Mouse (Mus musculus) thymus, adult 2 months (tissue): ENCODE measurements around the gene Actr1b. TPM values are rescaled to one million over a fixed set of nuclear protein-coding genes. Genes with fewer than 3 reads are reported as not detected.

ENCODE experiments used
- DNase-seq: peaks from one replicate; pipeline ENCODE4 v3.0.0; 2021
- H3K27ac ChIP-seq: fragments of 200-500 bp; 2 replicates; pipeline ENCODE4 v1.5.1; 2012; ENCODE audit warnings: low read length, control low read depth; ENCODE audit not compliant: control insufficient read depth, insufficient read depth
- H3K27me3 ChIP-seq: fragments of 200-500 bp; 2 replicates; pipeline ENCODE4 v1.6.1; 2012; ENCODE audit warnings: mild to moderate bottlenecking, low read length, moderate library complexity, mixed read lengths; ENCODE audit not compliant: control insufficient read depth, insufficient read depth
- H3K36me3 ChIP-seq: fragments of 200-500 bp; 2 replicates; pipeline ENCODE4 v1.6.1; 2012; ENCODE audit warnings: mild to moderate bottlenecking, low read length, moderate library complexity; ENCODE audit not compliant: control insufficient read depth, insufficient read depth
- H3K4me1 ChIP-seq: fragments of 200-500 bp; replicated peaks from 2 replicates; pipeline ENCODE4 v1.6.1; 2012; ENCODE audit warnings: low read length; ENCODE audit not compliant: control insufficient read depth, insufficient read depth
- H3K4me3 ChIP-seq: fragments of 200-500 bp; 2 replicates; pipeline ENCODE4 v1.5.1; 2012; ENCODE audit warnings: mild to moderate bottlenecking, low read length, control low read depth, moderate library complexity; ENCODE audit not compliant: control insufficient read depth, insufficient read depth
- CTCF ChIP-seq: fragments of 200-500 bp; IDR thresholded peaks from 2 replicates; pipeline ENCODE4 v1.5.1; 2012; ENCODE audit warnings: mild to moderate bottlenecking, control low read depth, low read length, moderate library complexity, borderline replicate concordance; ENCODE audit not compliant: control insufficient read depth, poor library complexity, insufficient read depth; ENCODE audit errors: extremely low read depth
- POLR2A ChIP-seq: fragments of 200-500 bp; IDR thresholded peaks from 2 replicates; pipeline ENCODE4 v1.6.1; 2012; ENCODE audit warnings: mild to moderate bottlenecking, low read length, control low read depth, moderate library complexity; ENCODE audit not compliant: control insufficient read depth, poor library complexity, insufficient read depth; ENCODE audit errors: extremely low read depth
- WGBS: fragments of 180-500 bp; shearing (Covaris S2); methylation state at CpG from one replicate; pipeline ENCODE4 v1.1.7; 2018; 5-methylcytosine and 5-hydroxymethylcytosine counted together
- polyA plus RNA-seq: library from polyadenylated mRNA; depleted of rRNA; stranded (reverse); fragments of >200 nt; gene quantifications from 2 replicates; pipeline ENCODE4 v1.2.3, GENCODE M21; 2012

The Actr1b gene
- polyA plus RNA-seq, 1 experiment: 213 TPM

DNA sequence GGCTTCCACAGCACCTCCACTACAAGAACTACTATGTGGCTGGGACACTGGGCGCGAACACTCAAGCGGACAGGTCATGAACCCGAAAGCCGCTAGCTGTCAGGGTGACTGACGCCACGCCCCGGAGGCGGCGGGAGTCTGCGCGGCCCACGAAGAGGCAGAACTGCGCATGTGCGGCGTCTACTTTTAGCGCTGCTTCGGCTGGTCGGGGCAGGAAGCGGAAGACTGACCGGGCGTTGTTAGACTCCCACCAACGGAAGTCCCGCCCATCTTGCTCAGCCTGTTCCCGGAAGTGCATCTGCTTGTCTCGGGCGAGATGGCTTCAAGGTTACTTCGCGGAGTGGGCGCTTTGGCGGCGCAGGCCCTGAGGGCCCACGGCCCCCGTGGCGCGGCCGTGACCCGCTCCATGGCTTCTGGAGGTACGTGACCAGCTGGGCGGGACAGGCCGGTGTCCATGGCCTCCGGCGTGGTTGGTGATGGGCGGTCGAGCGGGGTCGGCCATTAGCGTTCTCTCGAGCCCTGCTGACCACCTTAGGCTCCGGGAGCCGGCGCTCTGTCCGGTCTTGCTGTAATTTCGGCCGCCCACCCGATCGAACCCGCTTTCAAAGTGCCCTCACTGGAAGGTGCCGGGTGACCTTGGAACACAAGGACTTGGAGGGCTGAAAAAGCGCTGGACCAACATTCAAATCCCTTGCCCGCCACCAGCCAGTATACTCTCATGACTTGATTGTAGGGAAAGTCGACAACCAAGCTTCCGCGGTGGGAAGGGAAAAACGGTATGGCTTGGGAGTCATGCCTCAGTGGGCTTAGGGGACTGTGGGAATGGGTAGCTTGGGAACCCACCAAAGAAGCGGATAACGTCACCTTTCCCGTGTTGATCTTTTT is 22.7 kb downstream of the Actr1b start, which contains the start of gene Cox5b:
Cox5b (plus strand) TSS at position 179 of the 885 bp plus-strand sequence.
- no peak within 1 kb of the TSS; the same call in 1 of the 2 replicates for H3K27ac ChIP-seq
- H3K36me3 ChIP-seq: peaks cover 11% of the 10 kb centered on the region; the same call in 1 of the 2 replicates
- peak within 1 kb of the TSS; percentile 80 for H3K4me3 ChIP-seq
- peak; percentile 95 for DNase-seq
- TF ChIP-seq CTCF: 0 out of 2 replicates have a peak, but pooled peaks have one; percentile 25
- peak; percentile 56; the same call in 1 of the 2 replicates for TF ChIP-seq POLR2A
- peaks cover 9% of the 10 kb centered on the region for H3K4me1 ChIP-seq
- no peaks in the 10 kb centered on the region for H3K27me3 ChIP-seq
- under 1% methylated on average over 68 of the region's 68 CpGs for WGBS

DNA sequence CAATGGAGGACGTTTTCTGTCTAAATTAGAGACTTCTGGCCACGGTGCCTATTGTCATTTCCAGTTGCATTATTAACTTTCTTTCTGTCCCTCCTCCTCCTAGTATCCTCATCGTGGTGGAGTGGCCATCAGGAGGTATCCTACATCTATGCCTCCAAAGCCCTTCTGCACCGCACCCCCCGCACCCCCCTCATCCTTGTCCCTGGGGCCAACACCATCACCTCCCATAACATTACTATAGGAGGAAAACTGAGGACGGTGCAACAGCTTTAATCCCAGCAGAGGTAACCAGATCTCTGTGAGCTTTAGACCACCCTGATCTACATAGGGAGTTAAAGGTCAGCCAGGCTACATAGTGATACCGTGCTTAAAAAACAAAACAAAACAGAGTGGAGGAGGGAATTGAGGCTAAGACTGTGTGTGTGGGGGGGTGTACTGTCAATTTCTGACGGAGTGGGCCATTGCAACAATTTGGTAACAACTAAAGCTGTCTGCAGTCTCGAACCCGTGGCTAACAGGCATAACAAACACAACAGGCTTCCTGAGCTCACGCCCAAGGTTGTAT is 23.5 kb downstream of the Actr1b start:
- Histone ChIP-seq H3K27ac (no peak overlapping the region), H3K36me3 (peaks cover 11% of the 10 kb centered on the region; the same call in 1 of the 2 replicates), H3K27me3 (no peaks in the 10 kb centered on the region), H3K4me3 (peak overlapping the region; percentile 80), H3K4me1 (peaks cover 9% of the 10 kb centered on the region)
- TF ChIP-seq POLR2A (no peak), CTCF (no peak)
- no peak for DNase-seq
- 62% methylated on average over 11 of the region's 11 CpGs for WGBS

DNA sequence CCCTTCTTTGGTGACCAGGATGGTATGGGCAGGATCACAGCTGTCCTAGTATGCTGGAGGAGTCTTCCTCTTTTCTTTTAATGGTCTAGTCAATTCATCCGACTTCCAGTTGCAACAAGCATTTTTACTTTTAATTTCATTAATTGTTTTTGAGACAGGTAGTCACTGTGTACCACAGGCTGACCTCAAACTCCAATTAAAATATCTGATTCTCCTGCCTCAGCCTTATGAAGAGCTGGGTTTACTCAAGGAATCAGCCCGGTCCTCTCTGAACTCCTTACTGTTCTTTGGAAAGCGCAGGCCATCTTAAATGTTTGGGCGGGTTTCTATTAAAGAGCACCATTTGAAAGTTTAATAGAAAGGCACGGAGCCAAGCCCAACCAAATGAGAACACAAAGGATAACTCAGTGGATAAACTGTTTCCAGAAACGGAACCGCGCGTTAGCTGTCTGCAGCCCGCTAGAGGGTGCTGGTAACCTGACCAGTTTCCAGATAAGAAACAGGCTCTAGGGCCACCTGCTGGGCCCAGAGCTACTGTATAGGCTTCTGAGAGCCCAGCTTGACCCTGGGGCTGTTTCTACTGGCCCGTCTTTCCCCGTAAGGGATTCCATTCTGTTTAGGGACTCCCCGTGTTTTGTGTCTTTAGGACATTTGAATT is 30.3 kb downstream of the Actr1b start:
- TF ChIP-seq CTCF (peak; percentile 91), POLR2A (no peak)
- peak; percentile 76 for DNase-seq

DNA sequence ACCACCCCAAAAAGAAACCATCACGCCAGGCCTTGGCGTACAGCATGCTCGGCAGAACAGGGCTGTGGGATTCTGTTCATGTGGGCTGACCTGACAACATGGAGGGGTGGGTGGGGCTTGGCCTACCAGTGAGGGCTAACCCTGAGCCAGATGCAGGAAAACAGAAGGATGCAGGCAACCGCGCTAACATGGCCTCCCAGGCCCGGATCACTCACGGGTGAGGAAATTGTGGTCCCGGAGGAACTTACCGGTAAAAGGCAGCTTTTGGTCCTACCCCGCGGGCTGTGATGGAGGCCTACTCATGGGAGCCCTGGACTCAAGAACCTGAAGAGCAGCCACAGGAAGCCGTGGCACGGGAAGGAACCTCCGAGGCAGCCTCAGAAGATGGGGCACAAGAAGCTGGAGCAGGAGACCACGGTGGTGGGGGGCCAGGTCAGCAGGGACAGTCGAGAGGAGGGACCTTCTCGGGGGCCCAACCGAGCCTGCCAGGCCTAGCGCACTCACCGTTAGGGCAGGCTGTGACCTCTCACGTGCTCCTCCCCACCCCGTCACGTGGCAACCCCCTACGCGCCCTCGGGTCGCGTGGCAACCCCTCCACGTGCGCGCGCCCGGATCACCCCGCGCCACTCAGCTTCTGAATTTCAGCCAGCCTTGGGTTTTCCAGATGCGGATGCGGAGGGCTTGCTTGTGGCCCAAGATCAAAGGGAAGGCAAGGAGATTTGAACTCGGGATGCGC is 31.4 kb downstream of the Actr1b start, which contains the start of gene Fam178b:
Fam178b (minus strand) TSS at position 564 of the 736 bp plus-strand sequence.
- no peak for DNase-seq
- Histone ChIP-seq H3K4me3 (no peak within 1 kb of the TSS), H3K27ac (no peak within 1 kb of the TSS), H3K36me3 (no peaks in the 10 kb centered on the region), H3K27me3 (no peaks in the 10 kb centered on the region), H3K4me1 (no peaks in the 10 kb centered on the region)
- 96% methylated on average over 39 of the region's 39 CpGs for WGBS
- TF ChIP-seq POLR2A (no peak), CTCF (no peak)

More for the DNA sequence above, 30.3 kb downstream of the Actr1b start:
- H3K4me1 ChIP-seq: no peaks in the 10 kb centered on the region
- 11% methylated on average over 13 of the region's 13 CpGs for WGBS
- no peaks in the 10 kb centered on the region for H3K27me3 ChIP-seq
- H3K27ac ChIP-seq: no peak overlapping the region
- H3K4me3 ChIP-seq: no peak overlapping the region
- no peaks in the 10 kb centered on the region for H3K36me3 ChIP-seq

DNA sequence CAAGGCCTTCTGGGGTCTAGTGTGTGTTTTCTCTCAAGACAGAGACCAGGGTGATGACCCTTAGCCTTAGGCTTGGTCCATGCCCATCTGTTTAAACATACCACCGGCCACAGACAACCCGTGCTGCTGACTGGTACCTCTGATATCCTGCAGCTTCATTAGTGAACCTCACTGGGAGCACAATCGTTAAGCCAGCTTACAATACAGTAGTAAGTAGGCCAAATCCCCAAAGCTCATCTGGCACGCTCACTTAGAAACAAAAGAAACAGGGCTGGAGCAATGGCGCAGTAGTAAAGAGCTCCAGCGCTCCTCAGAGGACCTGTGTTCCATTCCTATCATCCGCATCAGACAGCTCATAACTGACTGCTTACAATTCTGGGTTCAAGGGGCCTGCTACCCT is 33.3 kb downstream of the Actr1b start:
- H3K27me3 ChIP-seq: no peaks in the 10 kb centered on the region
- no peak overlapping the region for H3K4me3 ChIP-seq
- H3K36me3 ChIP-seq: no peaks in the 10 kb centered on the region
- TF ChIP-seq POLR2A (no peak), CTCF (no peak)
- DNase-seq: no peak
- WGBS: 94% methylated on average over 7 of the region's 7 CpGs
- H3K4me1 ChIP-seq: no peaks in the 10 kb centered on the region
- no peak overlapping the region for H3K27ac ChIP-seq

DNA sequence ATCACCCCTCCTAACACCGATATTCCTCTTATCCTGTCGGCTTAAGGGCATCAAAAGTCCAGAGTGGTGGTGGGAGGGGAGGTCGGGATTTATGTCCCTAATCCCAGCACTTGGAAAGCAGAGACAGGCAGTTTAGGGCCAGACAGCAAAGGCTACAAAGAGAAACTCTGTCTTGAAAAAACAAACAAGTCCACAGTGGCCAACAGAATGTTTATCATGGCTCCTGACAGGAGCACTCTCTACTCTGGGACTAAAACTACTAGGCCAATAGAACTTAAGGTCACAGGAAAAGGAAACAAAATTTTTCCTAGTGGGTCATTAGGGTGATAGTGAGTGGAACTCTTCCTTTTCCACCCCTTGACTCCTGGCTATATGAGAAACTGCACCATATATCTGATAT is 39.3 kb downstream of the Actr1b start:
- no peaks in the 10 kb centered on the region for H3K27me3 ChIP-seq
- H3K4me1 ChIP-seq: no peaks in the 10 kb centered on the region
- no peak overlapping the region for H3K27ac ChIP-seq
- TF ChIP-seq POLR2A (no peak), CTCF (no peak)
- no peak overlapping the region for H3K4me3 ChIP-seq
- H3K36me3 ChIP-seq: no peaks in the 10 kb centered on the region
- 67% methylated on average over 3 of the region's 3 CpGs for WGBS
- DNase-seq: no peak
